27 mouse cellular contexts compared by ENCODE assay signal in the genomic region with DNA sequence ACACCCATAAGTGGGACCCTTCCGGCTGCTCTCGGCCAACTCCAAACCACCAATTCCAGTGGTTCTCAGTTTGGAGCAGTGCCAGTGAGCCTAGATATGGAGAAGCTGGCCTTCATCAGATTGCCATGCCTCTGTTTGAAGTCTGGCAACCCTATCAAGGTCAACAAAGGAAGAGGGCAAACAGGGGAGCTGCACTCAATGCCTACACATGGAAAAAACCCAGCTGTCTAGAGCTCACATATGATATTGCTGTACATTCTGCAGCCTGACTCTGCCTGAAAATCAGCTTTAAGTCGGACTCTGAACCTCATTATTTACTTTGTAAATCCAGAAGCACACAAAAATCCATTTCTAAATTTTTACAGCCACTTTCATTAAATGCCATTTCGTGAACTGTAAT.
DNase-seq lines count a peak whose midpoint lies in the region; ATAC-seq lines count a peak whose summit lies in the region.
"Had no signal": no experiment of that assay in that cellular context is flagged by ENCODE, and none has a peak within 500 bp of the region (broad histone marks: within the 10 kb centered on the region; RNA-seq: fewer than 3 reads in every experiment).

No protein-coding gene starts in this region.

- no peaks in the 10 kb centered on the region for H3K36me3 ChIP-seq in intestine, embryonic 15.5 days
- no peaks in the 10 kb centered on the region for H3K36me3 ChIP-seq in stomach, embryonic 14.5 days (ENCODE audit: control insufficient read depth, insufficient read depth, low read length)
- H3K36me3 ChIP-seq in stomach, embryonic 16.5 days (ENCODE audit: control insufficient read depth, insufficient read depth, low read length): no peaks in the 10 kb centered on the region
- H3K36me3 ChIP-seq in heart, embryonic 12.5 days: no peaks in the 10 kb centered on the region
- H3K36me3 ChIP-seq: embryonic facial prominence, embryonic 13.5 days; embryonic facial prominence, embryonic 15.5 days; forebrain, embryonic 10.5 days; forebrain, embryonic 12.5 days; G1E had no signal

- H3K9me3 ChIP-seq in intestine, embryonic 15.5 days: no peaks in the 10 kb centered on the region
- H3K9me3 ChIP-seq in stomach, embryonic 14.5 days (ENCODE audit: control insufficient read depth, low read depth, low read length): no peaks in the 10 kb centered on the region
- no peaks in the 10 kb centered on the region for H3K9me3 ChIP-seq in stomach, embryonic 16.5 days (replicated peaks; ENCODE audit: control insufficient read depth, low read length)
- no peaks in the 10 kb centered on the region for H3K9me3 ChIP-seq in heart, embryonic 12.5 days (replicated peaks)
- H3K9me3 ChIP-seq: embryonic facial prominence, embryonic 13.5 days; embryonic facial prominence, embryonic 15.5 days; forebrain, embryonic 10.5 days; forebrain, embryonic 12.5 days; G1E had no signal

- no peaks in the 10 kb centered on the region for H3K4me1 ChIP-seq in intestine, embryonic 15.5 days (replicated peaks)
- H3K4me1 ChIP-seq in stomach, embryonic 14.5 days (ENCODE audit: control insufficient read depth, insufficient read depth, low read length): no peaks in the 10 kb centered on the region
- no peaks in the 10 kb centered on the region for H3K4me1 ChIP-seq in stomach, embryonic 16.5 days (ENCODE audit: control insufficient read depth, insufficient read depth, low read length)
- no peaks in the 10 kb centered on the region for H3K4me1 ChIP-seq in heart, embryonic 12.5 days (replicated peaks)
- H3K4me1 ChIP-seq: embryonic facial prominence, embryonic 13.5 days; embryonic facial prominence, embryonic 15.5 days; forebrain, embryonic 10.5 days; forebrain, embryonic 12.5 days had no signal

- H3K9ac ChIP-seq in intestine, embryonic 15.5 days: no peak overlapping the region
- no peak overlapping the region for H3K9ac ChIP-seq in stomach, embryonic 14.5 days (replicated peaks; ENCODE audit: low read depth, low read length)
- no peak overlapping the region for H3K9ac ChIP-seq in stomach, embryonic 16.5 days (ENCODE audit: low read length)
- no peak overlapping the region for H3K9ac ChIP-seq in heart, embryonic 12.5 days
- H3K9ac ChIP-seq: embryonic facial prominence, embryonic 13.5 days; embryonic facial prominence, embryonic 15.5 days; forebrain, embryonic 12.5 days had no signal

- WGBS in intestine, embryonic 15.5 days: 68% methylated on average over 4 of the region's 4 CpGs
- 81% methylated on average over 4 of the region's 4 CpGs for WGBS in stomach, embryonic 14.5 days
- 56% methylated on average over 4 of the region's 4 CpGs for WGBS in stomach, embryonic 16.5 days
- WGBS in heart, embryonic 12.5 days: 66% methylated on average over 4 of the region's 4 CpGs

- no peak overlapping the region for H3K27ac ChIP-seq in intestine, embryonic 15.5 days
- H3K27ac ChIP-seq in stomach, embryonic 14.5 days (ENCODE audit: low read length): no peak overlapping the region
- H3K27ac ChIP-seq in stomach, embryonic 16.5 days (ENCODE audit: low read length): no peak overlapping the region
- no peak overlapping the region for H3K27ac ChIP-seq in heart, embryonic 12.5 days (ENCODE audit: poor library complexity, severe bottlenecking)
- H3K27ac ChIP-seq: embryonic facial prominence, embryonic 13.5 days; embryonic facial prominence, embryonic 15.5 days; forebrain, embryonic 10.5 days; forebrain, embryonic 12.5 days had no signal

- no peak overlapping the region for H3K4me3 ChIP-seq in intestine, embryonic 15.5 days (replicated peaks)
- no peak overlapping the region for H3K4me3 ChIP-seq in stomach, embryonic 14.5 days (ENCODE audit: low read depth, low read length)
- H3K4me3 ChIP-seq in stomach, embryonic 16.5 days (replicated peaks; ENCODE audit: low read length): no peak overlapping the region
- H3K4me3 ChIP-seq in heart, embryonic 12.5 days: no peak overlapping the region
- H3K4me3 ChIP-seq: embryonic facial prominence, embryonic 13.5 days; embryonic facial prominence, embryonic 15.5 days; erythroblast, embryonic 14.5 days; forebrain, embryonic 10.5 days; forebrain, embryonic 12.5 days had no signal

- H3K27me3 ChIP-seq in intestine, embryonic 15.5 days (replicated peaks): no peaks in the 10 kb centered on the region
- no peaks in the 10 kb centered on the region for H3K27me3 ChIP-seq in stomach, embryonic 14.5 days (ENCODE audit: control insufficient read depth, insufficient read depth, low read length)
- no peaks in the 10 kb centered on the region for H3K27me3 ChIP-seq in stomach, embryonic 16.5 days (ENCODE audit: control insufficient read depth, insufficient read depth, low read length)
- no peaks in the 10 kb centered on the region for H3K27me3 ChIP-seq in heart, embryonic 12.5 days (replicated peaks)
- H3K27me3 ChIP-seq: embryonic facial prominence, embryonic 13.5 days; embryonic facial prominence, embryonic 15.5 days; forebrain, embryonic 12.5 days had no signal

- ATAC-seq in intestine, embryonic 15.5 days: peak; percentile 31
- ATAC-seq in stomach, embryonic 14.5 days (ENCODE audit: insufficient number of reproducible peaks, insufficient read depth, low FRiP score, low read depth): peak; percentile 56; the same call in 1 of the 2 replicates
- ATAC-seq in stomach, embryonic 16.5 days (ENCODE audit: insufficient read depth, low FRiP score): peak; percentile 82; the same call in 1 of the 2 replicates
- ATAC-seq in heart, embryonic 12.5 days (ENCODE audit: insufficient number of reproducible peaks, low FRiP score): no peak
- ATAC-seq: CD4-positive, CD25-positive, alpha-beta regulatory T cell, adult 4 months; forebrain, embryonic 14.5 days; forebrain, embryonic 16.5 days had no signal

- DNase-seq in adrenal gland, adult 8-10 months: peak; percentile 0
- no peak for DNase-seq in adrenal gland, adult (ENCODE audit: inconsistent age in 2 of 2, low spot score in 1 of 2)
- DNase-seq in MN1 (ENCODE audit: low spot score): no peak
- no peak for DNase-seq in heart, postnatal 14 days
- DNase-seq: adrenal gland, postnatal 10 days; adrenal gland, postnatal 25 days; B cell, adult 2 months; cerebellum, adult 11 months; cerebellum, adult 18-20 months; cerebellum, adult 8-10 months; cerebellum, adult 9-11 months; cerebellum, postnatal 14 days; cerebellum, postnatal 36 days; embryo, embryonic 11 days had no signal

- no peak overlapping the region for H3K4me2 ChIP-seq in intestine, embryonic 15.5 days (replicated peaks)
- H3K4me2 ChIP-seq in stomach, embryonic 14.5 days (replicated peaks; ENCODE audit: low read depth, low read length): no peak overlapping the region
- H3K4me2 ChIP-seq in stomach, embryonic 16.5 days (ENCODE audit: low read depth, low read length): no peak overlapping the region
- no peak overlapping the region for H3K4me2 ChIP-seq in heart, embryonic 12.5 days
- H3K4me2 ChIP-seq: embryonic facial prominence, embryonic 13.5 days; embryonic facial prominence, embryonic 15.5 days; forebrain, embryonic 12.5 days had no signal

- intact Hi-C loops in heart, postnatal 14 days (cut with DNase I): no loop called here
